19 mouse cellular contexts compared by ENCODE assay signal in the genomic region with DNA sequence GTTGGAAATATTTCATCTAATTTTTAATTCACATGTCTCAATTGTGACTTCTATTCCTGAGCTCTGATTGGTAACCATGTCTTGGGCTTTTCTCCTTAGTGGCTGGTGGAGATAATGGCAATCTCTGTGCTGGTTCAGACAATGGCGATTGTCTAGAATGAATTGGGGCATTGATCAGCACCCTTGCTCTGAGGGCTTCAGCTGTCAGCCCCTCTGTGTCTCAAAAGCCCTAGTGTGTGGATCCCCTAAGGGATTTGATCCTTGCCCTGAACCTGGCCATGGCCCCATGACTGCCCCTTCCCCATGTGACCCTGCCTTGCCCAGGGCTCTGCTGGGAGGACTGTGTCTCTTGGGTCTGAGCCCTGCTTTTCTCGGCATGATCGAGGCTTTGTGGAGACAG. TPM values are rescaled to one million over a fixed set of nuclear protein-coding genes. Genes with fewer than 3 reads are reported as not detected.
DNase-seq lines count a peak whose midpoint lies in the region; ATAC-seq lines count a peak whose summit lies in the region.
"Had no signal": no experiment of that assay in that cellular context is flagged by ENCODE, and none has a peak within 500 bp of the region (broad histone marks: within the 10 kb centered on the region; RNA-seq: fewer than 3 reads in every experiment).

No protein-coding gene starts in this region.

- peak; percentile 36; the same call in 1 of the 2 replicates for ATAC-seq in limb, embryonic 15.5 days (ENCODE audit: insufficient number of reproducible peaks, low FRiP score, low TSS enrichment, low read depth)
- ATAC-seq: forebrain, embryonic 15.5 days; midbrain, embryonic 16.5 days had no signal

- no peak overlapping the region for H3K27ac ChIP-seq in limb, embryonic 15.5 days
- H3K27ac ChIP-seq in limb, embryonic 10.5 days = no peak overlapping the region
- H3K27ac ChIP-seq: embryonic facial prominence, embryonic 15.5 days; forebrain, embryonic 15.5 days; hindbrain, embryonic 14.5 days; stomach, embryonic 15.5 days had no signal

- peaks cover 25% of the 10 kb centered on the region for H3K4me1 ChIP-seq in limb, embryonic 15.5 days
- H3K4me1 ChIP-seq in limb, embryonic 10.5 days = peaks cover 12% of the 10 kb centered on the region

- peaks cover 10% of the 10 kb centered on the region; the same call in 1 of the 2 replicates for H3K27me3 ChIP-seq in limb, embryonic 15.5 days
- H3K27me3 ChIP-seq in limb, embryonic 10.5 days (ENCODE audit: low read depth, poor library complexity, severe bottlenecking) = peaks cover 32% of the 10 kb centered on the region
- H3K27me3 ChIP-seq: CH12.LX; Patski; stomach, embryonic 15.5 days had no signal

- DNase-seq in frontal cortex, adult 2 months (ENCODE audit: extremely low spot score in 1 of 2, low spot score in 1 of 2) = peak; percentile 8 to 21
- DNase-seq in frontal cortex, postnatal 36 days (ENCODE audit: low spot score in 2 of 2) = no peak
- DNase-seq in limb, embryonic 10.5 days (ENCODE audit: low spot score) = no peak
- DNase-seq in embryo, embryonic 11 days = peak; percentile 11
- peak; percentile 84 for DNase-seq in layer of hippocampus, adult 9-11 months
- DNase-seq in natural killer cell, adult 2 months (ENCODE audit: low spot score in 2 of 2) = no peak
- DNase-seq: lung, postnatal 4 days; thymus, postnatal 4 days had no signal

- no peak overlapping the region for H3K4me3 ChIP-seq in limb, embryonic 15.5 days
- no peak overlapping the region for H3K4me3 ChIP-seq in limb, embryonic 10.5 days
- H3K4me3 ChIP-seq: embryonic facial prominence, embryonic 15.5 days; forebrain, embryonic 15.5 days; stomach, embryonic 15.5 days had no signal

- H3K9ac ChIP-seq in limb, embryonic 15.5 days = no peak overlapping the region
- H3K9ac ChIP-seq: embryonic facial prominence, embryonic 15.5 days; forebrain, embryonic 15.5 days; hindbrain, embryonic 14.5 days; stomach, embryonic 15.5 days had no signal

- H3K9me3 ChIP-seq in limb, embryonic 15.5 days = no peaks in the 10 kb centered on the region
- no peaks in the 10 kb centered on the region for H3K9me3 ChIP-seq in limb, embryonic 10.5 days (replicated peaks)
- H3K9me3 ChIP-seq: embryonic facial prominence, embryonic 15.5 days; forebrain, embryonic 15.5 days; stomach, embryonic 15.5 days had no signal

- 70% methylated on average over 3 of the region's 3 CpGs for WGBS in limb, embryonic 15.5 days
- 81% methylated on average over 3 of the region's 3 CpGs for WGBS in limb, embryonic 10.5 days

- no peaks in the 10 kb centered on the region for H3K36me3 ChIP-seq in limb, embryonic 15.5 days
- no peaks in the 10 kb centered on the region for H3K36me3 ChIP-seq in limb, embryonic 10.5 days
- H3K36me3 ChIP-seq: embryonic facial prominence, embryonic 15.5 days; forebrain, embryonic 15.5 days; stomach, embryonic 15.5 days had no signal

- no peak overlapping the region for H3K4me2 ChIP-seq in limb, embryonic 15.5 days
- H3K4me2 ChIP-seq: embryonic facial prominence, embryonic 15.5 days; forebrain, embryonic 15.5 days; hindbrain, embryonic 14.5 days; stomach, embryonic 15.5 days had no signal

RNA-seq across cellular contexts. Expression of a gene that starts 4.1 kb away (rescaled TPM):
- 5.4 and 5.8 TPM in 2 replicates for polyA plus RNA-seq in frontal cortex, adult 2 months (2012; rRNA removed)
- 9.9 TPM in 2 replicates for polyA plus RNA-seq in limb, embryonic 15.5 days (2015; fragmentation: Nextera tagmentation; extraction: Ambion mirVana)
- 0.08 and 0.85 TPM in 2 replicates for polyA plus RNA-seq in limb, embryonic 10.5 days (2016; fragmentation: Nextera tagmentation; extraction: Ambion mirVana)

RNA-seq across cellular contexts. Expression of a gene that starts 29.2 kb away (rescaled TPM):
- polyA plus RNA-seq in frontal cortex, adult 2 months (2012; rRNA removed) = 0.21 and 0.24 TPM in 2 replicates
- polyA plus RNA-seq in limb, embryonic 15.5 days (2015; fragmentation: Nextera tagmentation; extraction: Ambion mirVana) = 0.46 and 0.50 TPM in 2 replicates
- polyA plus RNA-seq in limb, embryonic 10.5 days (2016; fragmentation: Nextera tagmentation; extraction: Ambion mirVana) = not detected in 2 replicates
- polyA plus RNA-seq: forebrain, embryonic 15.5 days; kidney, embryonic 14.5 days; limb, embryonic 11.5 days; liver, embryonic 16.5 days had no signal

Comparison
In these comparisons a context has a peak if more than half of its experiments do, and no peak if none do; other contexts are left out.
1. DNase-seq: peak in frontal cortex, adult 2 months (2 of 2), embryo, embryonic 11 days (single experiment) and layer of hippocampus, adult 9-11 months (single experiment); none in frontal cortex, postnatal 36 days (0 of 2), limb, embryonic 10.5 days (single experiment) and natural killer cell, adult 2 months (0 of 2).